Mouse (Mus musculus) naive thymus-derived CD4-positive, alpha-beta T cell, adult 2 months (primary cell): ENCODE data around the gene Tenm4.

Source experiments
- DNase-seq: peaks from one replicate; pipeline ENCODE4 v3.0.0-alpha.2; 2011; ENCODE audit warnings: low read depth

Gene Tenm4

GRCm38 (mm10) chr7:96476987-96477613, 306.1 kb downstream of the Tenm4 start:
- no peak for DNase-seq

DNA sequence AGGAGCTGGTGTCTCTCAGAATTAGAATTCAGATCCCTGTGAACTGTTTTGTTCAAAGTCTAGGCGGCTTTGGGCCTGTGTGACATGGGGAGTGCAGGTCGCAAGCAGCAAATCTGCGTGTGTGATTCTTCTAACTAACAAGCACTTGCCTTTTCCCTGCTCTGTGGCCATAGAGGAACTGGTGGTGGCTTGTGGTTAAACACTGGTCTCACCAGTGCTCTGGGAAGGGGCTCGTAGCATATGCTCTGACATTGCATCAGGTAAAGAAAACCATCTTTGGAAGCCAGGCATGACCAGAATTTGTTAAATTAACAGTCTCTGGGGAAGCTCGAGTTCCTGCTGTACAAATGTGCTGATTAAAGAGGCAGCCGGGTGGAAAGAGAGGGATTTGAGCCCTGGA, 308.1 kb downstream of the Tenm4 start:
- DNase-seq, result no peak

GRCm38 (mm10) chr7:96480351-96480983, 309.4 kb downstream of the Tenm4 start:
- no peak for DNase-seq

- DNase-seq, result no peak
Measured at GRCm38 (mm10) chr7:96482953-96483352, 311.9 kb downstream of the Tenm4 start.

DNA sequence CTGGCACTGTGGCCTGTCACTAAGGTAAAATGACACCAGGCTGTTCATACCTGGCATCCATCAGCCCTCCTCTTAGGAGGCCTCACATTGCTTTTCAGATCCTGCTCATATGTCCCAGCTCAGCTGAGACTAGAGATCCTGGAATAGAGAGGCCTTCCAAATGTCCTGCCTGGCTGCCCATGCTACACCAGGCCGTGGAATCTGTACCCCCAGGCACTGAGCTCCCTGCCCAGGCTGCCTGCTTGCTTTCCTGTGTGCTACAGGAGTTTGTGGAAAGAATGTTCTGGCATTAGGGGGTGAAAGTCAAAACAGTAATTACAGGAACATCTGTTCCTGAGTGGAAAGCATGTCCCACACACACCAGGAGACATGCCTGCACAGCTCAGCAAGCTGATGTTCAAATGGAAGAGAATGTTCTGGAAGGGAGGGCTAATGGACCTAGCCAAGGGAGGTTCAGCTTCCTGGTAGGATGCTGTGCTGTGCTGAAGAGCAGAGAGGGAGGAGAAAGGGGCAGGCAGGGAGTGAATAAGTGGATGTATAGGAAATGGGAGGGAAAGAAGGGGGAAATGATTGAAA, 313.0 kb downstream of the Tenm4 start:
- DNase-seq, result no peak

DNA sequence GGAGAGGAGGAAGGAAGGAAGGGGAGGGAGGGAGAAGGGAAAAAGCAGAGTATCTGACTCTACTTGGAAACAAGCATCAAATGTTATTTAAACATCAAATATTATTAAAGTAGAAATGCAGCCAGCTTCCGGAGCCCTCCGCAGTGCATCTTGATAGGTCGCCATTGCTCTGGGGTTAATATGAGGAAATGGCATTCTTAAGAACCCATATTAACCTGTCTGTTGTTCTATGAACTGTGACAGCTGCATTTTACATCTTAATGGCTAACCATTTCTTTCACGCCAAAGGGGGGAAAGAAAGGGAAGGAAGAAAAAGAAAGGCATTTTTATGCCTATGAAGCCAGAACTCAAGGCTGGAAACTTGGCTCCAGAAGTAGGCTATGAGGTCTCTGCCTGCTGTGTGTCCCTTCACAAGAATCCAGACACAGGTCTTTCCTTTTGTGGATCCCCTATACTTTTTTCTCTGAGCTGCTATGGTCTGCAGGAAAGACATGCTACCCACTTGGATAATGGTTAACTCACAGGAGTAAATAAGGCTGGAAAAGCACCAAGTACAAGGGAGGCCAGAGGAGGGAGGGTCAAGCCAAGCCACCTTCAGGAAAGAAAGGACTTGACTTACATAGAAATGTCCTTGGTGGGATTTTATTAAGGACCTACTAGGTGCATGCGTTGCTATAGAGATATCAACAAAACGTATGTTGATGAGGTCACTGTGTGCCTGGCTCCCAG, 318.5 kb downstream of the Tenm4 start:
- no peak for DNase-seq

DNA sequence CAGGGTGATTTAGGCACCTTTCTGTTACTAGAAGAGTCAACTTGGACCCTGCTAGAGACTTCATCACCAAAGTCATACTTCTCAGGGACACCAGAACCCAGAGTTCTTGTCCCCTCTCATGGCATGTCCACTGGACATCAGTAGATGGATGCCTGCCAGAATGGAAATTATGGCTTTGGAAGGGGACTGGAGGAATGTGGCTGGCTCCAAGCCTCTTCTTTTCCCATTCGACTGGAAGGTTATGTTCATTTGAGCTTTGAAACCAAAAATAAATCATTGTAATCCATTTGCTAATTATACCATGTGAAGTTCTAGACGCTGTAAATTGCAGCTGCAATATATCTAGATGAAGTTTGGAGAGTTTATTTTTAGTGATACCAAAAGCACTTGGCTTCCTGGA, 320.9 kb downstream of the Tenm4 start:
- no peak for DNase-seq

GRCm38 (mm10) chr7:96492696-96493095, 321.6 kb downstream of the Tenm4 start:
- DNase-seq, result no peak

- no peak for DNase-seq
Measured at GRCm38 (mm10) chr7:96494057-96494456, 323.0 kb downstream of the Tenm4 start.

DNA sequence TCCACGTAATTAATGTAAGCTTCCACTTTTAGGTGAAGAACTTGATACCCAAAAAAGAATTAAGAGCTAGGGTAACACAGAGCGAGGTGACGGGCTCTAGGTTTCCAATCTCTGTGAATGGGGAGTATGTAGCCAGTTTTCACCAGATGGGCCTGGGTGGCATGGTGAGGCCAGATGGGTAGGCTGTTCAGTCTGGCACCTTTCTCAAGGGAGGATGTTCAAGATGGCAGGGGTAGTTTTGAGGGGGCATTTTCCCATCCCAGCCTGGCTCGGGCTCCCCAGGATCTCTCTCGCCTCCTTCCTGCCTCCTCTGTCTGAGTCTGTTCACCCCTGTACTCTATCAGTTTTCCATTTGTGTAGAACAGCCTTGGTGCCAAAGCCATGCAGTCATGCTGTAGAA, 329.1 kb downstream of the Tenm4 start:
- DNase-seq, result no peak

GRCm38 (mm10) chr7:96500797-96501196, 329.8 kb downstream of the Tenm4 start:
- DNase-seq, result no peak

GRCm38 (mm10) chr7:96502321-96502973, 331.4 kb downstream of the Tenm4 start:
- no peak for DNase-seq

DNA sequence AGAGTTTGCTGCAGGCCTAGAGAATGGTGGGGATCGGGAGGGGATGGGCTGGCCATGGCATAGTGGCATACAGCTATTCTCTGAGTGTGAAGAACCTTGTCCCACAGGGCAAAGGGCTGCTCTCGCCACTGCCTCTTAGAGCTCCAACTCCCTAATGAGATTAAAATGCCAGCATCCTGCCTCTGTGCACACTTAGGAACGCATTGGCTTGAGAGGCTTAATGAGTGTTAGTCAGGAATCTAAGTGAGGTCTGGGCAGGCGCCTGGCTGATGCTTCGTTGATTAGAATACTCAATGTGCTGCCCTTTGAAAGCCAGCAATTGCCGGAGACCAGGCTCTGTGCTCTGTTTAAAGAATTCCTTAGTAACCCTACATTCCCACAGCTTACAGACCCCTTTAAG, 334.5 kb downstream of the Tenm4 start:
- no peak for DNase-seq

DNA sequence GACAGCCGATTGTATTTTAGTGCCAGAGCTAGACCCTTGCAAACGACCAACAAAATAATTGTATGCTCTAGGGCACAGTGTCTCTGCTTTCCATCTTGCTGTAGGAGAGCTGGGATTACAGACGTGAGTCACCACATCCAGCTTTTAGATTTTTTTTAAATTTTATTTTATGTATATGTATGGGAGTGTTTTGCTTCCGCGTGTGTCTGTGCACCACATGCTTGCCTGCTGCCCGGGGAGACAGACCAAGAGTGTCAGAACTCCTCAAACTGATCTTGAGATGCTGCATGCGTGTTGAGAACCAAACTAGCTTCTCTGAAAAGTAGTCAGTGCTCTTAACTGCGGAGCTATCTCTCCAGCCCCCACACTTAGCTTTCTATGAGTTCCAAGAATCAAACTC, 336.0 kb downstream of the Tenm4 start:
- DNase-seq, result no peak

GRCm38 (mm10) chr7:96510396-96510795, 339.4 kb downstream of the Tenm4 start:
- no peak for DNase-seq

GRCm38 (mm10) chr7:96511018-96511609, 340.1 kb downstream of the Tenm4 start:
- no peak for DNase-seq

DNA sequence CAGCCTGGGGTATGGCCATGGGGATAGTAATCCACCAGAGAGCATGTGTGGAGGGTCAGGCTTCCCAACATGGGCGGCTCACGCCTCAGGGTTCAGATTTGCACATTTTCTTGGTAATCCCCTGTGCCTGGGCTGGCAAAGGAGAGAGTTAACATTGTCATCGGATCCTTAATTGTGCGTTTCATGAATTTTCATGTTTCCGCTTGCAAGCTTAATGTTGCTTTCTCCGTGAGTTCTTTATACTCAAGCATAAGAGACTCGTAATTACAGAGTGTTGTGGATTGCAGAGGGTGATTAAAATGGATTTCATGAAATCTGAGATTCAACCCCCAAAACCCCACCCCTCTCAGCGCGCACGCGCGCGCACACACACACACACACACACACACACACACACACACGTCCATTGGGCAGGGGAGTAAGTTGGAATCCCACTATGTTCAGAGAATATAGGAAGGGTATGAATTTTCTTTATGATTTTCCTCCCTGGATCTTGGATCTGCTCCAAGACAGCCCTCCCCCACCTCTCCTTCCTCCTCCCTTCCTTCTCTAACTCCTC, 341.0 kb downstream of the Tenm4 start:
- no peak for DNase-seq

GRCm38 (mm10) chr7:96519216-96519615, 348.2 kb downstream of the Tenm4 start:
- peak; percentile 29 for DNase-seq

DNA sequence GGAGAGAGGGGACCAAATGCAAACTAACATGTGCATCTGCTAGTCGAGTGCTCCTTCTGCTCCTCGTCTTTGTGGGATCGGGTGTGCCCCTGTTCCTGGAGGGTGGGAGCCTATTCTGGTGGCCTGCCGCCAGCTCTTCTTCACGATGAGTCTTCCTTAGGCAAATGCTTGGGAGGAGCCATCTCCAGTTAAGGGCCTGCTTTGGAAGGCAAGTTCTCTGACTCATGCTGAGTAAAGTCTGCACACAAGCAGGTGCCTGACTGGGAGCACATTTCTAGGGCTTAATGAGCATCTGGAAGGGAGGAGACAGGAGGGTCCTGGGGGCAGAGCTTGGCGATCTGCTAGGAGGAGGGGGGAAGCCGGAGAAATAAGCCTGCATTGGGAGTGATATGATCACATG, 350.9 kb downstream of the Tenm4 start:
- DNase-seq, result no peak

DNA sequence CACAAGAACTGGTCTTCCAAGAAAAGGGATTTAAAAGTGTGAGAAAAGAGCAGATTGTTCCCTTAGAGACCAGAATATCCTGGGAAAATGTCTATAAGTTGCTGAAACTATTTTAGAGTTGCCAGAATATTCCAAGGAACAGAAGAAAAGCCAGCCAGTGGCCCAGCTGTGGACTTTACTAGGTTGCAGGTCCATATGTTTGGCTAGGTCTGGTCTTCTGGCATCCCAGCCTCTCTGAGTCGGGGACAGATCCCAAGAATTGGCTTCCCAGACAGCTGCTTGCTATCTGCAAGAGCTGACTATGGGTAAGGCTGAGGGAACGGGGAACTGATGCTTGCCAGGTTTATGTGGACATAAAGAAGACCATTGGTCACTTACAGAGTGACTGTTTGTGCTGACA, 352.6 kb downstream of the Tenm4 start:
- no peak for DNase-seq

GRCm38 (mm10) chr7:96524486-96525205, 353.6 kb downstream of the Tenm4 start:
- DNase-seq, result no peak
